Mouse (Mus musculus) thymus, postnatal 25 days (tissue): ENCODE results near the gene Amz1.

Experiments used
- DNase-seq: peaks from one replicate; pipeline ENCODE4 v3.0.0; 2022

Amz1 gene

GRCm38 (mm10) chr5:140768333-140768732 lies 44.4 kb downstream of the Amz1 start:
- DNase-seq = no peak

- no peak for DNase-seq
These were observed 47.7 kb downstream of the Amz1 start for GRCm38 (mm10) chr5:140771612-140772011.

DNA sequence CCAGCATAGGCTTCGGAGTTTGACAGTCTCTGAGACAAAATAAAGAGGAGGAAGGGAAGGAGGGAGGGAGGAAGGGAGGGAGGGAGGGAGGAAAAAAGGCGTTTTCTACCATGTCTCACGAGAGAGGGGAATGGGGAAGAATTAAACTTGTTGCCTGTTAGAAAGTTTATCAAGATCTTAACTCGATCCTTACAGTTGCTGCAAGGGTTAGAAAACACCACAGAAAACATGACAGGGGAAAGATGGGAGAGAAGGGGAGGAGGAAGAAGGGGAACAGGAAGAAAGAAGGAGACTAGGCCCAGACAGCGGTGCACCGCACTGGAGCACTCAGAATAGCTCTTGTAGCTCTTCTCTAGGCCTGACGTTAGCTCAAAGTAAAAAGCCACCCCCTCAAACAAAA lies 48.2 kb downstream of the Amz1 start:
- no peak for DNase-seq

- no peak for DNase-seq
These were observed 51.2 kb downstream of the Amz1 start for GRCm38 (mm10) chr5:140775111-140775510.

DNA sequence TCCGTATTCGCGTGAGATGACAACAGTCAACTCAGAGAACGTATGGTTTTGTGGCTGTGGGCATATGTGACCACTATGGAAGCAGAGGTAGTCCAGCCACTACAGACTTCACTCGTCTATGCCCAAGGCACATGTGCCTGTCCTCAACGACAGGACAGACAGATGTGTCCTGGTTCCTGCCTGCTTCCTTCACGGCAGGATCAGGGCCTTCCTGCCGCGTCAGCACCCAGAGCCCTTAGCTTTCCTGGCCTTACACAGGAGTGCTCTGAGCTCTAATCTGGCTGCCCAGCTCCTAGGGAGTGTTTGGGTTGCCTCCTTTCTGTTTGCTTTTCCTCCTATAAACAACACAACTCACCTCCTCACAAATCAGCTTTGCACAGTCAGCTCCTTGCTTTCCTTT lies 53.0 kb downstream of the Amz1 start:
- DNase-seq = no peak

- DNase-seq = no peak
These were observed 57.2 kb downstream of the Amz1 start for GRCm38 (mm10) chr5:140781122-140781521.

DNA sequence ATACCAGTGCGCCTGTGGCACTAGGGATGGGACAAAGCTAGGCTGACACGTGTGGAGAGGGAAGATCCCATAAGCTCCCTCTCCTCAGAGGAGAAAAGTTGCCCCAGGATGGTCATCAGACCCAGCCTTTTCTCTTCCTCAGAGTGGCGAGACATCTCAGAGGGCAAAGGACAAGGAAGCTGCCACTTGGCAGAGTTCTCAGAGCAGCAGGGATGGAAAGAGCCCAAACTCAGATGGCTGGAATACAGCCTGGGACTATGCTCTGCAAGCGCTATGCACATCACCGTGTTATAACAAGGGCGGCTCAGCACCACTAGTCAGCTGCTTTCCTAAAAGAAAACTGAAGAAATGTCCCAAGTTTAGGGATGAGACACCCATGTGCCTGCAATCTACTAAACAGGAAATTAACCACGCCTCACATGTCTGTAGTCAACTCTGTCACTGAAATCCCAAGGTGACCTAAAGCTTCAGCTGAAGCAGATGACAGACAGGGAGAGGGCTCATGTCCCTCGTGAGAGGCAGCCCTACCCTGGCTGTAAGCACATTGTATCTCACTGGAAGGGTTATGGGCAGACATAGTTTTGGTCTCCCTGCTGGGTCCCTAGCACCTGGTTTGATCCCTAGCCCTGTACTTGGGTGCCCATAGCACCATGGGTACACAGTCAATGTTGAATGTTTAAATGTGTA lies 58.1 kb downstream of the Amz1 start:
- DNase-seq = no peak

DNA sequence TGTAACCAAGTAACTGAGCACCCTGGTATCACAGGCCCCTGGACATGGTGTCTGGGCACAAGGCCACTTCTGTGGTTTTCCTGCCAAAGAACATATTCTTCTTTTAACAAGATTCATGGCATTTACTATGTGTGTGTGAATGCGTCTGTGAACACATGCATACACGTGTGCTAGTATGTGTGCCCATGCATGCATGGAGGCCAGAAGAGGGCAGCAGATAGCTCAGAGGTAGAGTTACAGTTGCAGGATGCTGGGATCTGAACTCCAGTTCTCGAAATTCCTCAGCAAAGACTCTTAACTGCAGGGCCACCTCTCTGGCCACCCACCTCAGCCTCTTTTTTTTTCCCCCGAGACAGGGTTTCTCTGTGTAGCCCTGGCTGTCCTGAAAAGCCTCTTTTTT lies 59.6 kb downstream of the Amz1 start:
- no peak for DNase-seq

- DNase-seq = no peak
These were observed 60.4 kb downstream of the Amz1 start for GRCm38 (mm10) chr5:140784288-140784687.

DNA sequence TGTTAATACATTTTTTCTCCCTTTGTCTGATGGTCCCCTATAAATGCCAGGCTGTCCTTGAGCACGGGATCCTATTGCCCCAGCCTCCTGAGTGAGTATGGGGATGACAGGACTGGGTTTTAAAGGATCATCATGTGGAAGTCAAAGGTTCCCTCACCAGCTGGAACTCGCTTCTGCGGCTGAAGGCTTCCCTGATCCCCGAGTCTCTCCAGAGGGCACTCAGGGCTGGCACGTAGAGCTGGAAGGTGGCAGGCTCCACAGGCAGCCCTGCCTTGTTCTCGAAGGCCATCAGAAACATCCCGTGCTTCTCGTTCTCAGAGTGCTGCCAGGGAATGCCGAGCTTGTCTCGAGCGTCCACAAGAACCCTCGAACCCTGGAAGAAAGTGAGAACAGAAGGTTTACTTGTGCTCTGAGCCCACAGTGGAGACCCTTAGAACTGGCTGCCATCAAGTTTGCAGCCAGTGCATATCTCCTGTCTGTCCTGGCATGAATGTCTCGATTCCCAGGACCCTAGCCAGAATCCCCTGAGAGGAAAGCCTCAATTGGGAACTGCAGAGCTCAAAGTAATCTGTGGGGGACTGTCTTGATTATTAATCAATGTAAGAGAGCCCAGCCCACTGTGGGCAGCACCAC lies 61.4 kb downstream of the Amz1 start:
- no peak for DNase-seq

DNA sequence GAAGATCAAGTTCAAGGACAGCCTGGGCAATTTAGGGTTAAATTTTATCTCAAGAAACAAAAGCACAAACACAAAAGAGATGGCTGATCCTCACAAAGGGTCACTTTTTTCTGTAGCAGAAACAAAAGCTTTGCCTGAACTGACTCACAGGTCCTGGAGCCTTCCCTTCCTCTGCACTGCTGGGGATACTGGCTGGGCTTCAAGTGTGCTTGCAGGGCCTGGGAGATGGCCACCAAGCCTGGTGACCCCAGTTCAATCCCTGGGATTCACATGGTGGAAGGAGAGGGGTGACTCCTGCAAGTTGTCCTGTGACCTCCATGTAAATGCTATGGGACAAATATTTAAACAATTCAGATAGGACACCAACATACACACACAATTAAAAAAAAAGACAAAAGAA lies 65.6 kb downstream of the Amz1 start:
- no peak for DNase-seq

DNA sequence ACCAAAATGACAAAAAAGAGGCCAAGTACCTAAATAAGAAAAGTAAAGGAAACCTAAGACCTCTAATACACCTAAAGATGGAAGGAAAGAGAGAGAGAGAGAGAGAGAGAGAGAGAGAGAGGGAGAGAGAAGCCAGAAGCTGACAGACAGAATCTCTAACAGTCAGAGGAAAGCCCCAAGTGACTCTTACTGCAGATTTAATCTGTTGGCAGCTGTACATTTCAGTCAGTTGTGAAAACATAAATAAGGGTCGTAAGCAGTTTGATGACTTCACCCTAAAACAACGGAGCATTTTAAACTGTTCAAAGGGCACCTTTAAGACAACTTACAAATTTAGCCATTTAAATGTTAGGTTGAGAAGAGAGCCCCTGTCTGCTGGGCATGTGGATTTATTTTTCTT lies 66.5 kb downstream of the Amz1 start:
- no peak for DNase-seq

GRCm38 (mm10) chr5:140790937-140791877 lies 67.3 kb downstream of the Amz1 start:
- no peak for DNase-seq

- DNase-seq = no peak
These were observed 68.3 kb downstream of the Amz1 start for GRCm38 (mm10) chr5:140792233-140792632.

DNA sequence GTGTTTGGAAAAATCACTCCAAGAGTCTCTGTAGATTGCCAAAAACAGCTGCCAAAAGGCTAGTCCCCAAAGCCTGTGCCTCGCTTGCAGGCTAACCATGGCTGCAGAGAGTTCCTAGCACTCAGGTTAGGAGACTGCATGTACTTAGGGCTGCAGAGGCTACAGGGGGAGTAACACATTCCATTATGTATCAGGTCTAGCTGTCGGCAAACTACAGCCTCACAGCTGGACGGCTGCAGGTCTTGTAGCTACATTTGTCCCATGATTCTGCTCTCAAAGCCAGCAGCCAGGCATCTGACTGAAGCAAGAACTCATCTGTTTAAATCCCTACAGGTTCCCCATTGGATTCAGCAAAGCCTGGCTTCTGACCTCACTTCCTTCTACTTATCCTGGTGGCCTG lies 70.8 kb downstream of the Amz1 start:
- DNase-seq = no peak

DNA sequence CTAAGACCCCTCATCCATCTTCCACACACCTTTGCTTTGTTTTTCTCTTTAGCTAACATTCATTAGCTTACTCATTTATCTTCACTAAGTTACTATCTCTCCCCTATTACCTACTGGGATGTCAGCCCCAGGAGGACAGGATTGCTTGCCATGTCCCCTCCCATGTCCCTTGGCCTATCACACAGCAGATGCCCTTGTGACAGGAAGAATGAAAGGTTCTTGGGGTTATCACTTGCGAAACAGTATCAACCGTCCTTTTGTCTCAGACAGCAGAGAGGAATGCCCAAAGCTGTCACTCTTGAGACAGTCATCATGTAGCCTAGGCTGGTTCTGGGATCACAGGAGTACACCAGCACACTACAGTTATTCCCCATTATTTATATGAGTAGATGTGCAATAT lies 71.2 kb downstream of the Amz1 start:
- DNase-seq = no peak

DNA sequence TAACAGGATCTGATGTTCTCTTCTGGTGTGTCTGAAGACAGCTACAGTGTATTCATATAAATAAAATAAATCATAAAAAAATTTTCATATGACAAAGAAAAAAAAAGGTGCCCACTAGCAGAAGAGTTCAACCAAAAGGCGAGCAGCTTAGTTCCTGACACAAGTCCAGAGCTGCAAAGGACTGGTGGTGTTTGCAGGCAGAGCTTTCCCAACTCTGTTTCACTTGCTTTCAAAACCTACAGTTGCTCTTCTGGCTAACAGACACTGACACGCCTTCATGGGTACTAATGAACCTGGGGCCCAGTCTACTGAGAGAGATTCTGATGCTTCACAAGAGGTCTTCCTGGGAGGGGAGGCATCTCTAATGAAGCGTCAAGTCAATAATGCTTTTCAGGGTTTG lies 72.1 kb downstream of the Amz1 start:
- DNase-seq = no peak

DNA sequence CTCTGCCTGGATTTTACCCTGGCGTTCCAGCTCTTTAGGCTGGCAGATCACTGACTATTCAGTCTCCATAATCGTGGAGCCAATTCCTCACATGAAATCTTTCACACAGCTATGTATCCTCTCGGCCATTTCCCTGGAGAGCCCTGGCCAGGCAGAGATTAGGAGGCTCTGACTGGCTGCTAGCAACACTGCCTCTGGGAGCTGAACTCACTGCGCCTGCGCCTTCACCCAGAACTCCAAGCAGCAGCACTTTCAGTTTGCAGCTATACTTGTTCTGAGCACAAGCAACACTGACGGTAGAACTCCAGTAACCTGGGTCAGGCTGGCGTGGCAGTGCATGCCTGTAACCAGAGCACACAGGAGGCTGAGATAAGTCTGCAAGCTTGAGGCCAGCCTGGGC lies 74.2 kb downstream of the Amz1 start:
- no peak for DNase-seq

GRCm38 (mm10) chr5:140798775-140799174 lies 74.8 kb downstream of the Amz1 start:
- peak; percentile 19 for DNase-seq

DNA sequence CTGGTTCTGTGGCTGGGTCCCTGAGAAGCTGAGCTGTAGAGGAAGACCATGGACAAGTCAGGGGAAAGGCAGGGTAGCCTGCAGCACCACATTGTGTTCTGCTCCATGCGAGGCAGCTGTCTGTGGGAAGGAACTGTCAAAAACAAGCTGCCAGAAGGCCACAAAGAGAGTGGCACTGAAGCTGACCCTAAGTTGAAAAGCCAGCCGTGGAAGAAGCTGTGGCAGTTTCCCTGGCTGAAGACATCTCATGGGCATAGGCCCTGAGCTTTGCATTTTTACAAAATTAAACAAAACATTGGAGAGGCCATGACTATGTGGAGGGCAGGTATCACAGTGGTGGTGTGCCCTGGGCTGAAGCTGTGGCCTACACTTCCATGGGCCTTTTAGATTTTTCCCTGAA lies 75.3 kb downstream of the Amz1 start:
- DNase-seq = no peak

GRCm38 (mm10) chr5:140800288-140800923 lies 76.5 kb downstream of the Amz1 start:
- no peak for DNase-seq

GRCm38 (mm10) chr5:140801782-140802181 lies 77.9 kb downstream of the Amz1 start:
- DNase-seq = no peak

GRCm38 (mm10) chr5:140806252-140806651 lies 82.3 kb downstream of the Amz1 start:
- DNase-seq = no peak
